Mouse (Mus musculus): ENCODE results near the gene Peak1.

Gene Peak1

GRCm38 (mm10) chr9:56314326-56314725 is 103.5 kb downstream of the Peak1 start:
- DNase-seq: no peak

- no peak for DNase-seq
Measured at GRCm38 (mm10) chr9:56309079-56309478, 108.8 kb downstream of the Peak1 start.

- no peak for DNase-seq
Measured at GRCm38 (mm10) chr9:56304526-56304925, 113.3 kb downstream of the Peak1 start.

GRCm38 (mm10) chr9:56302921-56303465 is 114.9 kb downstream of the Peak1 start:
- DNase-seq: no peak

GRCm38 (mm10) chr9:56290019-56290418 is 127.8 kb downstream of the Peak1 start:
- DNase-seq: peak; percentile 91

- no peak for DNase-seq
Measured at GRCm38 (mm10) chr9:56282481-56282880, 135.4 kb downstream of the Peak1 start.

- DNase-seq: no peak
Measured at GRCm38 (mm10) chr9:56273576-56273975, 144.3 kb downstream of the Peak1 start.

GRCm38 (mm10) chr9:56272247-56272598 is 145.6 kb downstream of the Peak1 start:
- no peak for DNase-seq

- no peak for DNase-seq
Measured at GRCm38 (mm10) chr9:56271326-56272246, 146.3 kb downstream of the Peak1 start.

- peak; percentile 87 for DNase-seq
Measured at GRCm38 (mm10) chr9:56269101-56269500, 148.8 kb downstream of the Peak1 start.

GRCm38 (mm10) chr9:56266200-56266815 is 151.6 kb downstream of the Peak1 start:
- no peak for DNase-seq

GRCm38 (mm10) chr9:56265460-56266199 is 152.2 kb downstream of the Peak1 start:
- DNase-seq: no peak

- no peak for DNase-seq
Measured at GRCm38 (mm10) chr9:56265022-56265360, 152.9 kb downstream of the Peak1 start.

- peak; percentile 52 for DNase-seq
Measured at GRCm38 (mm10) chr9:56264308-56265021, 153.4 kb downstream of the Peak1 start.

GRCm38 (mm10) chr9:56263055-56263454 is 154.8 kb downstream of the Peak1 start:
- DNase-seq: no peak

- no peak for DNase-seq
Measured at GRCm38 (mm10) chr9:56260495-56261136, 157.3 kb downstream of the Peak1 start.

- DNase-seq: peak; percentile 53
Measured at GRCm38 (mm10) chr9:56259790-56260494, 157.9 kb downstream of the Peak1 start.

GRCm38 (mm10) chr9:56258261-56258790 is 159.5 kb downstream of the Peak1 start:
- no peak for DNase-seq

- no peak for DNase-seq
Measured at GRCm38 (mm10) chr9:56257227-56258000, 160.5 kb downstream of the Peak1 start.

GRCm38 (mm10) chr9:56255676-56256432 is 162.0 kb downstream of the Peak1 start:
- no peak for DNase-seq

Data from cerebellum, adult 11-12 months (tissue).